Mouse (Mus musculus) stomach, embryonic 14.5 days (tissue): Measurements from ENCODE around the gene Nhs. TPM values are rescaled to one million over a fixed set of nuclear protein-coding genes. Genes with fewer than 3 reads are reported as not detected.
A peak's percentile ranks its signal among the peaks of the same experiment; 100 is the strongest.

Source experiments
- ATAC-seq: fragments of 200-750 bp; cut with Nextera tagmentation; 2 replicates; pipeline ENCODE4 v1.8.0; 2017; ENCODE audit warnings: low read depth, moderate TSS enrichment; ENCODE audit not compliant: insufficient number of reproducible peaks, insufficient read depth, low FRiP score
- H3K27ac ChIP-seq: fragments of 300-500 bp; sonication (generic); 2 replicates; pipeline ENCODE4 v1.5.1; 2014; ENCODE audit warnings: mild to moderate bottlenecking, low read length, moderate library complexity, mixed read lengths
- H3K27me3 ChIP-seq: fragments of 300-500 bp; sonication (generic); 2 replicates; pipeline ENCODE4 v1.6.1; 2014; ENCODE audit warnings: low read length, control low read depth, mixed read lengths; ENCODE audit not compliant: control insufficient read depth, insufficient read depth
- H3K36me3 ChIP-seq: fragments of 300-500 bp; sonication (generic); 2 replicates; pipeline ENCODE4 v1.6.1; 2014; ENCODE audit warnings: mild to moderate bottlenecking, control low read depth, low read length, moderate library complexity, mixed read lengths; ENCODE audit not compliant: control insufficient read depth, insufficient read depth
- H3K4me1 ChIP-seq: fragments of 300-500 bp; sonication (generic); 2 replicates; pipeline ENCODE4 v1.6.1; 2014; ENCODE audit warnings: low read length, control low read depth, mixed read lengths; ENCODE audit not compliant: control insufficient read depth, insufficient read depth
- H3K4me2 ChIP-seq: fragments of 300-500 bp; sonication (generic); replicated peaks from 2 replicates; pipeline ENCODE4 v1.6.1; 2014; ENCODE audit warnings: low read depth, low read length, control low read depth
- H3K4me3 ChIP-seq: fragments of 300-500 bp; sonication (generic); 2 replicates; pipeline ENCODE4 v1.5.1; 2014; ENCODE audit warnings: low read depth, low read length, control low read depth
- H3K9ac ChIP-seq: fragments of 300-500 bp; sonication (generic); replicated peaks from 2 replicates; pipeline ENCODE4 v1.6.1; 2014; ENCODE audit warnings: low read depth, mild to moderate bottlenecking, control low read depth, low read length, moderate library complexity, mixed read lengths
- H3K9me3 ChIP-seq: fragments of 300-500 bp; sonication (generic); 2 replicates; pipeline ENCODE4 v1.6.1; 2016; ENCODE audit warnings: low read depth, low read length, control low read depth; ENCODE audit not compliant: control insufficient read depth
- WGBS: fragments of 180-500 bp; shearing (Covaris S2); extraction: QIAGEN DNeasy Blood & Tissue Kit; methylation state at CpG from one replicate; pipeline ENCODE4 v1.1.7; 2014; 5-methylcytosine and 5-hydroxymethylcytosine counted together
- polyA plus RNA-seq: library from polyadenylated mRNA; unstranded; fragments of >200 nt; fragmentation: Nextera tagmentation; extraction: Ambion mirVana; gene quantifications from 2 replicates; pipeline ENCODE4 v1.2.1, GENCODE M21; 2014

Gene Nhs
- polyA plus RNA-seq: 3.4 and 3.6 TPM in 2 replicates

DNA sequence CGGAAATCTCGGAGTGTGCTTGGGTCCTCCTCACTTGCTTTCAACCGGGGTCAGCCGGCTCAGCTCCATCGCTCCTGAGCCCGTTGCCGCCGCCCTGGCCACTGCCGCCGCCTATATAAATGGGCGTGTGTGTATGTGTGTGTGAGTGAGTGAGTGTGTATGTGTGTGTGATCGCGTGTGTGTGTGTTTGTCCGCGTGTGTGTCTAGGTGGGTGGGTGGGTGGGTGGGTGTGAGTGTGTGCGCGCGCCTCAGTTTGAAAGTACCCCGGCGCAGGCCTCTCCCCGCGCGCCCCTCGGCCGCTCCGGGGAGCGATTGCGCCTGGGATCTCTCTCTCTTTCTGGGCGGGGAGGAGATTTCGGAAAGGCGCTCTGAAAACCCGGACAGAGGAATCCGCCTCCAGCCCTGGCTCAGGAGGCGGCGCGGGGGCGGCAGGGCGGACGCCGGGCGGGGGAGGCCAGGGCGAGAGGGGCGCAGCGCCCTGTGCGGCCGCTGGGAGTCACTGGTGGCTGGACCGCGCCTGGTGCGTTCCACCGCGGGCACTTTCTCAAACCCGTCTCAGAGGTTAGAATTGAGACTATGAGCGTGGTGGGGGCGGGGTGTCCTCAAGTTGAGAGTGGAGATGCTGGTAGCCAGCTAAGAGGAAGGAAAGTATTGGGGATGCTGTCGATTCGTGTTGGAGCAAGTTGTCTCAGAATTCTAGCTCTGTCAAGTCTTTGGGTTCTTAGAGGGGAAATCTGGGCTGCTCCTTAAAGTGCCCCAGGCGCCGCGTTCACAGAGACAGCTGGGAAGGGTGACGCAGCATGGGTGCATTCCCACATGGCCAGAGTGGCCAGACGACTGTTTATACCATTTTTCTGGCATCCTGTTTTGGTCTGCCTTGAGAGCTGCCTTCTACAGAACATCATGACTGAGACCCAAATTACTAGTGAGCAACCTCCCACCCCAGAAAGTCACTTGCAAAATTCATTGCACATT is at the start of gene Nhs:
Nhs (minus strand) TSS at position 94 of the 975 bp plus-strand sequence.
- no peaks in the 10 kb centered on the region for H3K27me3 ChIP-seq
- peak within 1 kb of the TSS; percentile 44; the same call in 1 of the 2 replicates for H3K27ac ChIP-seq
- ATAC-seq: peak; percentile 81; the same call in 1 of the 2 replicates
- H3K4me1 ChIP-seq: no peaks in the 10 kb centered on the region
- H3K4me3 ChIP-seq: peak within 1 kb of the TSS; percentile 51
- peak within 1 kb of the TSS; percentile 52 for H3K9ac ChIP-seq
- H3K36me3 ChIP-seq: no peaks in the 10 kb centered on the region
- H3K9me3 ChIP-seq: no peaks in the 10 kb centered on the region
- H3K4me2 ChIP-seq: peak within 1 kb of the TSS; percentile 59
- WGBS: 12% methylated on average over 59 of the region's 61 CpGs

DNA sequence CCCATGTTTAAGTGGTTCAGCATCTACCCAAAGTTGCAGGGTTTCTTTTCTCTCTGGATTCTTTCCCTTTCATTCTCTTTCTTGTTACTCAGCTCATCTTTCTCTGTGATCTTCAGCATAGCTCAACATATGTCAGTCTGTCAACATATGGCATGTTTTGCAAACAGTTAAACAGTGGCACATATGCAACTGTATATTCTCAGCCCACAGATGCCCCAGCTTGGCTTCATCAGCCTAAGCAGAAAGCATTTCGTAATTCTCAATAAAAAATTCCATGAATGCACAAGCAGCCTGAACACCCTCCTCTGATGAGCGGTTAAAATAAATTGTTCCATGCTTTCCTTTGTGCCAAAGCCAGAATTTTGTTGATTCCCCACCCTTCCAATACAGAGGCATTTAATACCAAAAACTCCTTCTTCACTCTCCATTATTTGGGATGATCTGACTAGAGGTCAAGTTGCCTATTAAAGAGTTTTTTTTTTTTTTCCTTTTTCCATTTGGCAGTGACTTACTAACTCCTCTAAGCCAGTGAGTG is 46.9 kb upstream of the Nhs start:
- Histone ChIP-seq H3K9me3 (no peaks in the 10 kb centered on the region), H3K4me2 (no peak overlapping the region), H3K36me3 (no peaks in the 10 kb centered on the region), H3K4me3 (no peak overlapping the region), H3K4me1 (no peaks in the 10 kb centered on the region), H3K27me3 (no peaks in the 10 kb centered on the region), H3K9ac (no peak overlapping the region), H3K27ac (no peak overlapping the region)
- WGBS: 74% methylated on average over 2 of the region's 2 CpGs
- no peak for ATAC-seq

- H3K9ac ChIP-seq: peak overlapping the region; percentile 52
- no peaks in the 10 kb centered on the region for H3K4me1 ChIP-seq
- peak; percentile 64 for ATAC-seq
- H3K27me3 ChIP-seq: no peaks in the 10 kb centered on the region
- no peaks in the 10 kb centered on the region for H3K9me3 ChIP-seq
- peak overlapping the region; percentile 51 for H3K4me3 ChIP-seq
- H3K36me3 ChIP-seq: no peaks in the 10 kb centered on the region
- peak overlapping the region; percentile 59 for H3K4me2 ChIP-seq
- peak overlapping the region; percentile 44; the same call in 1 of the 2 replicates for H3K27ac ChIP-seq
- 17% methylated on average over 69 of the region's 80 CpGs for WGBS
These were observed 540 bp downstream of the Nhs start for GRCm38 (mm10) chrX:162158743-162159636.

GRCm38 (mm10) chrX:162158142-162158541 is 1.4 kb downstream of the Nhs start:
- H3K4me3 ChIP-seq: peak overlapping the region; percentile 51

GRCm38 (mm10) chrX:162137807-162138206 is 21.7 kb downstream of the Nhs start:
- 0 out of 2 replicates have a peak, but pooled peaks cover 4% of the 10 kb centered on the region for H3K27me3 ChIP-seq
- H3K27ac ChIP-seq: no peak overlapping the region
- WGBS: 41% methylated on average over 2 of the region's 2 CpGs
- H3K4me1 ChIP-seq: no peaks in the 10 kb centered on the region
- H3K4me2 ChIP-seq: no peak overlapping the region
- no peak overlapping the region for H3K4me3 ChIP-seq
- no peak overlapping the region for H3K9ac ChIP-seq
- no peak for ATAC-seq
- H3K9me3 ChIP-seq: no peaks in the 10 kb centered on the region
- no peaks in the 10 kb centered on the region for H3K36me3 ChIP-seq

More at GRCm38 (mm10) chrX:162158142-162158541, 1.4 kb downstream of the Nhs start:
- WGBS: 44% methylated on average over 5 of the region's 5 CpGs
- H3K9me3 ChIP-seq: no peaks in the 10 kb centered on the region
- H3K4me1 ChIP-seq: no peaks in the 10 kb centered on the region
- peak overlapping the region; percentile 59 for H3K4me2 ChIP-seq
- no peaks in the 10 kb centered on the region for H3K36me3 ChIP-seq
- no peaks in the 10 kb centered on the region for H3K27me3 ChIP-seq
- H3K9ac ChIP-seq: 0 out of 2 replicates have a peak overlapping the region, but pooled peaks have one; percentile 52
- no peak for ATAC-seq
- no peak overlapping the region for H3K27ac ChIP-seq

DNA sequence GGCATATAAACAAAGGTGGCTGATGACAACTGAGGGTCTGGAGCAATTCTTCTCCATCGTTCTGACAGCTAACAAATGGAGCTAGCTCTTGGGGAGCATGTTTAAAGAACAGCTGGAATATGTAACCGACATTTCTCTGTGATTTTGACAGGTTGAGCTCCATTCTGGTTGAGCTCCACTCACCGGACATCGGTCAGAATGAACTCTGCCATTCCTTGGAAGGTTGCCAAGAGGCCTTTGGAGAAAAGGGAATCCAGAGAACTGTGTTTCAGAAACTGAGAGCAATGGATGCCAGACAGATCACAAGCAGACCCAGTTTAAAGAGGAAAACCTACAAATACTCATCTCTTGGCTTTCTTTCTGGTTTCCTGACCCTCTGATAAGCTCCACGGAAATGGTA is 46.3 kb downstream of the Nhs start:
- Histone ChIP-seq H3K36me3 (no peaks in the 10 kb centered on the region), H3K27ac (no peak overlapping the region), H3K9ac (no peak overlapping the region), H3K4me3 (no peak overlapping the region), H3K4me1 (no peaks in the 10 kb centered on the region), H3K9me3 (no peaks in the 10 kb centered on the region), H3K4me2 (no peak overlapping the region), H3K27me3 (no peaks in the 10 kb centered on the region)
- 35% methylated on average over 5 of the region's 5 CpGs for WGBS
- no peak for ATAC-seq

DNA sequence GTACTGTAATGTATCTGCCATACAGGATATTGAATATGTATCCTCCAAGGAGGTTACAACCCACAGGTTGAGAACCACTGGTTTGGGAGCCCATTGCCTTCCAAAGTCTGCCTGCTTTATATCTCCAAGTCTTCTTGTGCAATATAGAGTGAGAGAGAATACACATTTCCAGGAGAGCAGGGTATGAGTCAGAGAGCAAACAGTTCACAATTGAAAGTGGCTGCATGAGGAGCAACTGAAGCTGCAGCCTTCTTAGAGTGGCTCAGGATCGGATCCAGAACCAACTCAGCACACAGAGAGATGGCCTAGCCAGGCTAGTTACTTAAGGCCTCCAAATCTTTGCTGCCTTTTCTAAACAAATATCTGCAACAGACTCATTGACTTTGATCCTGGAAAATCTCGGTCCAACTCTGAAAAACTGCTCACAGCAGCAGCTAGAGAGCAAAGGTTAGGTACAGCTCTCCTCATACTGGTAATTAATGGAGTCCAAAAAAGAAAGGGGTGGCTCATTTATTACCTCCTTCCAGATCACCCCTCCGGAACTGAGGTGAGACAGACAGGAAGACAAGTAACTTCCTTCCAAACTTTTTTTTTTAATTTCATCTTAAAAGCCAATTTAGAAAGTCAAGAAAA is 56.6 kb downstream of the Nhs start:
- Histone ChIP-seq H3K27me3 (no peaks in the 10 kb centered on the region), H3K4me3 (no peak overlapping the region), H3K9ac (no peak overlapping the region), H3K4me1 (no peaks in the 10 kb centered on the region), H3K4me2 (no peak overlapping the region), H3K27ac (no peak overlapping the region), H3K36me3 (no peaks in the 10 kb centered on the region), H3K9me3 (no peaks in the 10 kb centered on the region)
- ATAC-seq: no peak
- 52% methylated on average over 3 of the region's 3 CpGs for WGBS
